Mouse (Mus musculus) liver, adult 2 months (tissue): Measurements from ENCODE around the gene Acaca.

ENCODE experiments used
- CTCF ChIP-seq: fragments of 200-500 bp; IDR thresholded peaks from 2 replicates; pipeline ENCODE4 v1.5.1; 2011; ENCODE audit warnings: low read depth, low read length, control low read depth
- POLR2A ChIP-seq: fragments of 200-500 bp; IDR thresholded peaks from 2 replicates; pipeline ENCODE4 v1.6.1; 2011; ENCODE audit warnings: low read length, control low read depth; ENCODE audit not compliant: insufficient read depth; ENCODE audit errors: extremely low read depth

DNA sequence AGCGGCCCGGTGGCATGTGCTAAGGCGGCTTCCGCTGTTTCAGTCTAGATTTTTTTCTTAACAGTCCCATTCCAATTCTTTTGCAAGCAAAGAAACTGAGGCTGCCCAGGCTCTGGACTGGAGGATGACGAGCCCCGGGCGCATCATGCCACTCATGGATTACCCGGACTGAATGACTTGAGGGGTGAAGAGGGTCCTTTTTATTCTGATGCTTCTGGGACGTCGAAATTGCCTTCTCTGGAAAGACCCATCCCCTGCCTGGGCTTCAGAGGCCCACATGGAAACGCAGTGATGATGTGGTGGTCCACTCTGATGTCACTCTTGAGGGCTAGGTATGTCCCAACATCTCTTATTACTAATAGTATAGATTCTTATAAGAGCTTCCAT lies 320 bp downstream of the Acaca start:
- TF ChIP-seq POLR2A (no peak), CTCF (no peak)
